Mouse (Mus musculus): Measurements from ENCODE around the gene Fmnl1.
A peak's percentile ranks its signal among the peaks of the same experiment; 100 is the strongest.

Fmnl1 gene

DNA sequence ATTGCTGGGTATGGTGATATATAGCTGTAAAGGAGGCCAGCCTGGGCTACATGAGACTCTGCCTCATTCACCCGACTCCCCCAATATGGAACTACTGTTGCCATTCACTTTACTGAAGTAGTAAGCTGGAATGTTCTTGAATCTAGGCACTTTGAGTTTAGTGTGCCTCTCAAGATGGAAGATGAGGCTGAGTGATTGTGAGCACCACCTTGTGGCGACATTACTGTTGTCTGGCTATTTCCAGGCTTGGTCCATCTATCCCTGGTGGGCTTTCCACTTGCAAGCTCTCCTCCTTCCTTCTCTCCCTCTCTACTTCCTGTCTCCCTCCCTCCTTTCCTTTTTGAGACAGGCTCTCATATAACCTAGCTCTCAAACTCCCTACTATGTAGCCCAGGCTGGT lies 14.0 kb downstream of the Fmnl1 start:
- peak in 1 of 2 experiments; percentile 67 for DNase-seq (ENCODE audit: low spot score in 2 of 2)

DNA sequence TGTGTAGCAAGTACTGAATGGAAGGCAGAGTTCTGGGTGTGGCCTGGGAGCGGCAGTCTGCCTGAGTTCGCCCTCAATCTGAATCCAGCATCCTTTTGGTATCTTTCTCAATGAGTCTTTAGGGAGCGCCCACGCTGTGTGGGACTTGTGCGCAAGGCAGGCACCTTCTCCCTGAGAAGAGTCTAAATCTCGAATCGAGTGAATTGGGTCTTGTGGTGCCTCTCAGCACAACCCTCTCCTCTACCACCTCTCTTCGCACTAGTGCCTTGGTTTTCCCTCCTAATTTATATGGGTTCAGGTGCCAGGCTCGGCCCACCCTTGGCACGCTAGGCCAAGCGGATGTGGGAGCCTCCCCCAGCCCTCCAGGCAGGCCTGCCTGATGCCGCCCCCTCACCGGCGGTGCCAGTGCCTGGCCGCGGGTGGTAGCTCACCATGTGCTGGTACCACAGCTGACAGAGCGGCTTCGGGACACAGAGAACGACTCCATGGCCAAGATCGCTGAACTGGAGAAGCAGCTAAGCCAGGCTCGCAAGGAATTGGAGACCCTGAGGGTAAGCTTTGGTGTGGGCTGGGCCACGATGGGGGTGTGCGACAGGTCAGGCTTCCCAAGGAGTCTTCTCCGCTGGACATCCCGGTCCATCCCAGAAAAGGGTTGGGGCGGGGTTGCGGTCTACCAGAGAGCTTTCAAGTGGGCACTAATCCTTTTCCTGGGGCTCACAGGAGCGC lies 21.5 kb downstream of the Fmnl1 start:
- DNase-seq (ENCODE audit: low spot score in 2 of 2) = peak; percentile 78 to 88

DNA sequence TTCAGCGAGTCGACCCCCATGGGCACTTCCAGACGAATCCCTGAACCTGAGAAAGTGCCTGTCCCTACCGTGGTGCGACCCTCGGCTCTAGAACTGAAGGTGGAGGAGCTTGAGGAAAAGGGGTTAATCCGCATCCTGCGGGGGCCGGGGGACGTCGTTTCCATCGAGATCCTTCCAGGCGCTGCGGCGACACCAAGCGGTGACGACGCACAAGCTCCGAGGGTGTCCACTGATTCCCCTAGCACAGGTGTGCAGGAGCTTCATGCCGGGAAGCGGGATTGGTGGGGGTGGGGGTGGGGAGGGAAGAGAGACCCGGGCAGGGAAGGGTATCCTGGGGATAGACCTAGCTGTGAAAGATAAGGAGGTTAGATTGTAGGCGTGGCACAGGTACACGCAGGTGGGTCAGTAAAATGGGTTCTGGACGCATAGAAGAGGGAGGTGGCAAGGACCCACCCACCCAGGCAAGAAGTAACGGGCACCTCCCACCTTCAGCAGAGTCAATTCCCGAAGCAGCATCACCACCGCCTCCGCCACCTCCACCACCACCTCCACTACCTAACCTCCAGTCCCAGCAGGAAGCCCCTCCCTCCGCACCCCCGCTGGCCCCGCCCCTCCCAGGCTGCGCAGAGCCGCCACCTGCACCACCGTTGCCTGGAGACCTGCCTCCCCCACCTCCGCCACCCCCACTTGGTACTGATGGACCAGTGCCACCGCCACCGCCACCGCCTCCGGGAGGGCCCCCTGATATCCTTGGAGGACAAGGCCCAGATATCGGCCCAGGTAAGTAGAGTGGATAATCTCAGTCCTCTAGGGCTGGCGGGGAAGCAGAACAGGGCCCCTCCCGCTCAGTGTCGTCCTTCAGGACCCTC lies 22.3 kb downstream of the Fmnl1 start:
- peak; percentile 78 to 79 for DNase-seq (ENCODE audit: low spot score in 2 of 2)

DNA sequence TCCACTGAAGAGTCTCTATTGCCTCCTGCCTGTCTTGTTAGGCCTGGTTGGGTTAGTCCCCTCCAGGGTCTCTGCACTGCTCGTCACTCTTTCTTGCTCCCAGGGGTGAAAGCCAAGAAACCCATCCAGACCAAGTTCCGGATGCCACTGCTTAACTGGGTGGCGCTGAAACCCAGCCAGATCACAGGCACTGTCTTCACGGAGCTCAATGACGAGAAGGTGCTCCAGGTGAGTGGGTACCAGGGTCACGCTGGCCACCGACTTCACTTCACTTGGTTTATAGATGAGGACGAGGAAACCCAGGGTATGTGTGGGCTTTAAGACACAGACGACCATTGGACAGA lies 22.9 kb downstream of the Fmnl1 start:
- no peak for DNase-seq (ENCODE audit: low spot score in 2 of 2)

DNA sequence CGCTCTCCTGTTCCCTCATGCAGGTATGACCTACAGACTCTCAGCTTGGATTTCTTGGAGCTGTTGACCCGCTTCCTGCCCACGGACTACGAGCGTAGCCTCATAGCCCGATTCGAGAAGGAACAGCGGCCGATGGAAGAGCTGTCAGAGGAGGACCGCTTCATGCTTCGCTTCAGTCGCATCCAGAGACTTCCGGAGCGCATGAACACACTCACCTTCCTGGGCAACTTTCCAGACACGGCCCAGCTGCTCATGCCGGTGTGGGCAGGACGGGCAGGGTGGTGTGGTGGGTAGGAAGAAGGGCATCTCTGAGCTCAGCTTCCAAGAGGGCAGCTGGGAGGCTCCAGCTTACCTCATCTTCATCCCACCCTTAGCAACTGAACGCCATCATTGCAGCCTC lies 24.3 kb downstream of the Fmnl1 start:
- DNase-seq (ENCODE audit: low spot score in 2 of 2) = peak in 1 of 2 experiments; percentile 56

DNA sequence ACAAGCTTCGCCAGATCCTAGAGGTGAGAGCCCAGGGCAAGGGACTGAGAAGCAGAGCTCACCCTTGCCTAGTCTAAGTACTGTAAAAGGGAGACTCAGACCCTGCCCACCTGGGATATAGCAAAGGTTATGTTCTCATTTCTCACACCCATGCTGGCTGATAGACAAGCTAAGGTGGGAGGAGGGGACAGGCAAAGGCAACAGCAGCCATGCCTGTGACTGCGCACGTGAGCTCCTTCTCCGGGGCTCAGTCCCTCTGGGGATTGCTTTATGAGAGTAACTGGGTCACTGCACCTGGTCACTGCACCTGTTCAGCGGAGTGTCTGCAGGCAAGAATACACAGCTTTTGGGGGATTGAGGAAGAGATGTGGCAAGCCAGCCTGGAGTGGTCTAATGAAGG lies 24.7 kb downstream of the Fmnl1 start:
- peak in 1 of 2 experiments; percentile 39 for DNase-seq (ENCODE audit: low spot score in 2 of 2)

DNA sequence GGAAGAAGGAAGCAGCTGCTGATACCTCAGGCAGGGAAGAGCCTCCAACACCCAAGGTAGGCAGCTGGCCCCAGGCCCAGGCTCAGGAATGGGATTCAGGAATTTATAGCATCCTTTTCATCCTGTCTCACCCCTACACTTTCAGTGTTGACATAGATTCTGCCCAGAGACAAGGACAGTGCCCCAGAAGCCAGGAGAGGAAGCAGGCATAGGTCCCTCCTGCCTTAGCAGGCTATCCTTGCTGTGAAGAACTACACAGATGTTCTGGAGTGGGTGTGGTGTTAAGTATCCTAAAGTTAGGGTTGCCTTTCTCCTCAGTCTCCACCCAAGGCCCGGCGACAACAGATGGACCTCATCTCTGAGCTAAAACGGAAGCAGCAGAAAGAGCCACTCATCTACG lies 26.4 kb downstream of the Fmnl1 start:
- DNase-seq (ENCODE audit: low spot score in 2 of 2) = peak in 1 of 2 experiments; percentile 71

DNA sequence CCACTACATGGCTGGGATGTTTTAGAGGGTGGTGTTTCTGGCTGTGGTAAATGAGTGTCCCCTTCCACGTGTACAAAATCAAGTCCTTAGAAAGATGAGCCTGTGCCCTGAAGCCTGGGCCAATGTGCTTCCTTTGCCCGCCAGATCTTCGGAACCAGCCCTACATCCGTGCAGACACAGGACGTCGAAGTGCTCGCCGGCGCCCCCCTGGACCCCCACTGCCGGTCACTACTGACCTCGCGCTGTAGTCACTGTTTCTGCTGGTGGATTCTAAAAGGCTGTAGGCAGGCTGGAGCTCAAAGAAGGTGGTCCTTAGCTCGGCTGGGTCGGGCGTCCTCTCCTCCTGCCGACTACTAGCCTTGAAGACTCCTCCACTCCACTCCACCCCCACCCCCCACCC lies 27.4 kb downstream of the Fmnl1 start:
- DNase-seq (ENCODE audit: low spot score in 2 of 2) = no peak

DNA sequence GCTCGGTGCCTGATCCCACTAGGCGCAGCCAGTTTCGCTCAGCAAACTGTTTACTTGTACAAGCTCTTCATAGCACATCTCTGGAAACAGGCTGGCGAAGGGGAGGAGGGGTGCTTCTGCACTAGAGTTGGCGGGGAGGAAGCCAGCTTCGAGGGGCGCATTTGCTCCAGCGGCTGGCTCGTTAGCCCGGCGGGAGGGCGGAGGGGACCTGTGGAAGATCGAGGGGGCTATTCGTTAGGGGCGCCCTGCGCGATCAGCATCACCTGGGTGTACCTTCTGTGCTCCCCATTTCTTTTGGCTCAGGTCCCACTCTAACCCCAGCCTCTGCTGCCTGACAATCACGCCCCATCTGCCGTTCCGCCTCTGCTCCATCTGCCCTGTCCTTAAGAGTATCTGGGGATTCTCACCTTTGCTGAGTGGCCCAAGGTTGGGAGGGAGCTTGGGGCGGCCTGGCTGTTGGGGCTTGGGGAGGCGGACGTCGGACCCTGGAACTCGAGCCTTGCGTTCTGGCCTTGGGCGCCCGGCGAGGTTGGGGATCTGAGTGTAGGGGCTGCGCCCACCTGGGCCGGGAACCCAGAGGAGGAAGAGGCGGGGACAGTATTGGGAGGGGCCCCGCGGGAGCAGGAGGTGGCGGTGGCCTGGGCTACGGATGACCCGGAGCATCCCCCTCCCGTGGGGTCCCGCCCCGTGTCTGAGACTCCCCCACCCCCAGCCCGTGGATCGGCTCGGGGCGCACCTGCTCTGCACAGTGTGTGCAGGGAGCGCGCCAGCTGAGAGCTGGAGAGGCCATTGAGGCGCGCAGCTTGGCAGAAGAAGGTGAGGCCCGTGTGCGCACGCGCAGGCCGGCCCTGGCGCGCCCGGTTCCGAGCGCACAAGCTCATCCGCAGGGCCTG lies 28.2 kb downstream of the Fmnl1 start:
- DNase-seq (ENCODE audit: low spot score in 2 of 2) = peak; percentile 86

DNA sequence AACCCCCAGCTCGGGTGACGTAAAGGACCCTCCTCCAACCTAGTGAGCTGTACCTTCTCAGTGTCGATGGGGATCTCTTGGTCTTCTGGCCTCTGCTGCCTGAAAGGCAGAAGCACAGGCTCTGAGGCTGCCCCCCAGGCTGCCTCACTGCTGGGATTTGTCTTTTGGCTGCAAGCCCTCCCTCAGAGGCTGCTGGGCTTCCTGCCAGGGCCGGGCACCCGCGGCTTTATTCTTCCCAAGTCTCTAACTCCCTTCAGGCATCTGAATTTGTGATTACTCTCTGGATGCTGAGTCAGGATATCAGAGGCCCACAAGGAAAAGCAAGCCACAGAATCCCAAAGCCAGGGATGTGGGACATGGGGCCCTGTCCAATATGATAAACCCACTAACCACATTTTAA lies 30.8 kb downstream of the Fmnl1 start:
- peak; percentile 79 to 84 for DNase-seq (ENCODE audit: low spot score in 2 of 2)

DNA sequence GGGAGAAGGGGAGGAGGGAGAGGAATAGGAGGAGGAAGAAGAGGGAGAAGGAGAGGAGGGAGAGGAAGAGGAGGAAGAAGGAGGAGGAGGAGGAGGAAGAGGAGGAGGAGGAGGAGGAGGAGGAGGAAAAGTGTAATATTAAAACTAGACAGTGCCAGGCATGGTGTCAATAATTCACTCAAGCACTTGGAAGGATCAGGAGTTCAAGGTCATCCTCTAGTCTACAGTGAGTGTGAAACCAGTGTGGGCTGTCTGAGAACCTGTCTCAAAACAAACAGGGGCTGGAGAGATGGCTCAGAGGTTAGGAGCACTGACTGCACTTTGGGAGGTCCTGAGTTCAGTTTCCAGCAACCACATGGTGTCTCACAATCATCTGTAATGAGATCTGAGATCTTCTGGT lies 31.5 kb downstream of the Fmnl1 start:
- DNase-seq (ENCODE audit: low spot score in 2 of 2) = no peak

DNA sequence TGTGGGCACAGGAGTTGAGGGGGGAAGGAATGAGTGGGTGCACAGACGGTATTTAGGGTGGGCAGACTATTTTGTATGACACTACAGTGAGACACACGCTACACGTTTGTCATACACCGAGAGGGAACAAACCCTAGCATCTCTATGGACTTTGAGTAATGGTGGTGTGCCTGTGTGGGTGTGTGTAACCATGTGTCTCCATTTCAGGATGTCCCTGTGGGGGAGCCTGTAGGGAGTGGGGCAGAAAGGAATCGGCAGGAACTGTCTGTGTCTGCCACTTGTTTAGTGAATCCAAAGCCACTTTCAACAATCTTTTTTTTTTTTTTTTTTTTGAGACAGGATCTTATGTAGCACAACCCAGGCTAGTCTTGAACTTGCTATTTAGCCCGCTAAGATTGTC lies 35.3 kb downstream of the Fmnl1 start:
- DNase-seq (ENCODE audit: low spot score in 2 of 2) = no peak

DNA sequence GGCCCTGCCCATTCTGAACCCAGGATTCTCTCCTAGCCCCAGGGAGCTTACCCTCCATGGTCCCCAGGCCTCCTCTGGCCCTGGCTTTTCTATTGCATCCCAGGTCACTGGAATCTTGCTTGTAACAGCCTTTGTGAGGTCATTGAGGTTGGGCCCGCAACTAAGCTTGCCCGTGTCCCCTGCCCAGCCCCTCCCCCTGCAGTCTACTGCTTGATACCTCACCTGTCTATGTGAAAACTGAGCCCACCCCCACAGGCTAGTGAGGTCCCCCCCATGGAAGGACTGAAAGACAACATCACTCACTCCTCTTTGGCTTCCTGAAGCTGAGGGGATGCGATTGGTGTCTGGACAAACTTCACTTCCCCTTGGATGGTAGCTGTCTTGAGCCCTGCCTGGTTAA lies 37.6 kb downstream of the Fmnl1 start, which contains the start of gene 1700023F06Rik:
TSS of gene 1700023F06Rik (minus strand) at position 101 of the 400 bp plus-strand sequence.
- no peak for DNase-seq (ENCODE audit: low spot score in 2 of 2)

DNA sequence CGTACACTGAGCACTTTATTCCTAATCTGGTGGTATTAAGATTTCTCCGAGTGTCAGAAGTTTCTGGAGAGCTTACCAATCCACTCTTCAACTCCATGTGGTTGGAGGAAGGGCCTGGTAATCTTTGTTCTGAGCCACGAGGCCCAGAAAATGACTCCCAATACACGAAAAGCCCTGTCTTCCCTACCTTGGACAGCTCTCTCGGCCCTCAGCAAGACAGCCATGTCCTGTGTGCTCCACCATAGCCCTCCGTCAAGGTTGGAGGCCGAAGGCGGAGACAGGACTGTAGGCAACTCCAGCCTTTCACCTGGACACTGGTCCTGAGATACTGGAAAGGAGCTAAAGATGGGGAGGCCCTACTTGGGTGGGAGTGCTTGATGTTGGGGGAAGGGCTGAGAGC lies 39.4 kb downstream of the Fmnl1 start:
- no peak for DNase-seq (ENCODE audit: low spot score in 2 of 2)

DNA sequence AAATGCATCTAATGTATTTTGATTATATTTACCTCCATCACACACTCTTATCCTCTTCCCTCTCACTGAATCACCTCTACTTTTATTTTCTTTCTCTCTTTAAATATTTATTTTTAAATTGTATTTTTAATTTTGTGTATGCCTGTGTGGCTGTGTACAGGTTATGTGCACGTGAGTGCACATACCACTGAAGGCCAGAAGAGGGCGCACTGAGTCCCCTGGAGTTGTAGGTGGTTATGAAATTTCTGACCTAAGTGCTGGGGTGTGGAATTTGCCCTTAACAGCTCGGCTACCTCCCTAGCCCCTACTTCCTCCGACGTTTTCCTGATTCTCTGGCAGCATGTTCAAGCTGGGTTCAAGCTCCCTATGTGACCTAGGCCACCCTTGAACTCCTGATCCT lies 42.8 kb downstream of the Fmnl1 start:
- no peak for DNase-seq (ENCODE audit: low spot score in 2 of 2)

DNA sequence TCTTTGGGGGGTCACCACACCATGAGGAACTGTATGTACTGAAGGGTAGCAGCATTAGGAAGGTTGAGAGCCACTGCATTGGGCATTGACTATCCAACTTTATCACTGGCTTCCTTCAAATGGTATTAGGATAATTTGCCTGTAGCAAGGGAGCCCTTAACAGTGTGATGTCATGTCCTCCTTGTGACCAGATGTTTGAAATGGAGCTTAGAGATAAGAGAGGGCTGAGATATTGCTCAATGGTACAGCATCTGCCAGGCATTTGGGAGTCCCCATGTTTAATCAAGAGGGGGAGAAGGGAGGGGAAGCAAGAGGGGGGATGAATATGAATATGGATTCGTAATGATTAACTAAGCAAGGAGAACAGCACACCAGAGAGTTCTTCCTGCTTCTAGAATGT lies 44.4 kb downstream of the Fmnl1 start:
- DNase-seq (ENCODE audit: low spot score in 2 of 2) = no peak

DNA sequence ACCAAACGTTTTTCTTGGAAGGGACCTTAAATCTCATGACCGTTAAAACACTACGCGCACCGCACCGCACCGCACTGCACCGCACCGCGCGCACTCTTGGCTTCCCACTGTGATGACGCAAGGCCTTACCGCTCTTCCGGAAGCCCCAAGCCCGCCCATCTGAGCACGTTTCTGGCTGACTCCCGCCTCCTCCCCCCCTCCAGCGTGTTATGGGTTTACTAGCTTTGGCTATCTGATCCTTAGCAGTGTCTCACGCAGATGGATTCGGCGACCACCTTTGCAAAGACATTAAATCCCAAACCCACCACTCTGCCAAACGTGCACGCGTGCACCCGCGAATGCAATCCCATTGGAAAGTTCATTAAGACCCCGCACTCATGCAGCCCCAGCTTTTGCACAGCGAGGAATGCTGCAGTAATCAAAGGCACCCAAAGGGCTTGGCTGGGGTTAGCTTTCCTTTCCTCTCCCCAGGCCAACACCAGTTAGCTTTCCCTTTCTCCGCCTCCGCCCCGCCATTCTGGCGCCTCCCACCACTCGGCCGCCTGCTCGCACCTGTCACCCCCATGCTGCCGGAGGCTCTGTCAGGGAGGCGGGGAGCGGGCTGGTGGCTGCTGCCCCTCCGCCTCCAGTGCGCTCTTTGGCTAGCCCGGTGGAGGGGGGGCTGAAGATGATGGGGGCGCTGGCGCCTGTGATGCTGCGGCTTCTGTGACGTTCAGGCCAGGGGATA lies 47.0 kb downstream of the Fmnl1 start, which contains the start of gene Spata32:
TSS of gene Spata32 (minus strand) at position 643 of the 727 bp plus-strand sequence.
- DNase-seq (ENCODE audit: low spot score in 2 of 2) = peak; percentile 73 to 77

DNA sequence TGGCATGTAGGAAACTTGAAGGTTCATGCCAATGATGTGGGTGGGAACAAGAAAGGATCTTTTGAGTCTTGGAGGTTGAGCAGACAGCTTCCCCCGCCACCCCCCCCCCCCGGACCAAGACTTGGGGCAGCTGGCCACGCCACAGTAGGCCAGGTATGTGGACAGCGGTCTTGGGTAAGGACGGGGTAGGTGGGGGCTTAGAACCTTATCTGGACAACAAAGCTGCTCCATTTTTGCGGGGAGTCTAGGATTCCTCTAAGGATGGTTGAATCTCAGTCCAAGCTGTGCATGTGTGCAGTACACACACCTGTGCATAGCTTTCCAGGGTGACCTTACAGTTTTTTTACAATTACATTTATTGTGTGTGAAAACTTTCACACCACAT lies 47.6 kb downstream of the Fmnl1 start:
- no peak for DNase-seq (ENCODE audit: low spot score in 2 of 2)

DNA sequence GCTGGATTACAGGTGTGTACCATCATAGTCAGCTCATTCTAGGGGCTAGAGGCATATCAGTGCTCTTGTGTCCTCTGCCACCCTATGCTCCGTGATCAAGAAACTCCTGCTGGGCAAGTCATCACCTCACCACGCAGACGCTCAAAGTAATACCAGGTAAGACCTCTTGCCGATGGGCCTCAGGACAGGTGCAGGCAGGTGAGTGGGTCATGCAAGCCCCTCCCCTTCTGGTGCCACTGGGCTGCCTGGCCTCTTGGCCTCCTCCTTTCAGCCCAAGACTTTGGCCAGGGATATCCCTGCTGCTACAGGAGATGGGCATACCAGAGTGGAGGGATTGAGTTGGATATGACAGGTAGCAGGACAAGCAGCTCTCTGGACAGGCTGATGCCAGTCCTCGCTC lies 48.4 kb downstream of the Fmnl1 start:
- no peak for DNase-seq (ENCODE audit: low spot score in 2 of 2)

DNA sequence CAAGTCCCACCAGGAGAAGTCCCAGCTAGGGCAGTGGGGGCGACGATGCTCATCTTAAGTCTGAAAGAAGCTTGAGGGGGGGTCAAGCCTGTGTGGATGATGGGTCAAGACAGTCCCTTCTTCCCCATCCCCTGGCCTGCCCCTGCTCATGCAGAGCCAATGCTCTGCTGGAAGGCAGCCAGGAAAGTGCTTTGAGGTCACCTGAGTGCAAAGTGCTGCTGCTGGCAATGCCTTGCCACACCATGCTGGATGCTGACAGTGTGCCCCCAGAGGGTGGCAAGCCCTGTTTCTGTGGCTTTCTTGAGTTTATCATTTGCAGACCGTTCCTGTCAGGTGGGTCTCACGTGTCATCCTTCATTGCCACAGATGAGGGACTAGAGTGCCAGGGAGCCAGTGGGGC lies 49.1 kb downstream of the Fmnl1 start:
- no peak for DNase-seq (ENCODE audit: low spot score in 2 of 2)

DNA sequence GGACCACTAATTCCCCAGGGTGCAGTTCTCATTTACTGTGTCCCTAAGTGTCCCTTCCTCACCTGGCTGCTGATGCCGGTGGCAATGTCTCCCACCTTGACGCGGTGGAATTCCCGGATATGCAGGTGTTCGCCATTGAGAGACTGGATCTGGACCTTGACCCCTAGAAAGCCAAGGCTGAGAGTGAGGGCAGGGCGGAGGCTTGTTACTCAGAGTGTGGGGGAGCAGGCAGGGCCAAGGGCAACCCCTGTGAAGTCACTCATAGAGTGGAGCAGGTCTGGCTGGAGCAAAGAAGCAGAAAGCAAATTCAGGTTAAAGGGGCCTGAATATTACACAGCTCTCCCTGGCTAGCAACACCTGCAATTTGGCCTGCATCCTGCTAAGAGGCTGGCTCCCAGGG lies 50.5 kb downstream of the Fmnl1 start:
- DNase-seq (ENCODE audit: low spot score in 2 of 2) = no peak
